Mouse (Mus musculus) gastrocnemius, postnatal 14 days (tissue): ENCODE measurements at regions not wholly inside any gene's neighbourhood (a gene's known extent, or its start where the extent isn't known, plus 50 kb on each side); places are given as distances from the start of the nearest gene placed in this dataset.

Source experiments
- DNase-seq: peaks from one replicate; pipeline ENCODE4 v3.0.0; 2021; ENCODE audit warnings: mixed read lengths
- intact Hi-C: fragments of 180-260 bp; cut with DNase I; formaldehyde crosslinking; loops from one replicate; pipeline ENCODE4 v1.15.1; 2025; ENCODE audit warnings: low total_unique reads

GRCm38 (mm10) chr6:51798577-51799240 is 213.6 kb downstream of the Skap2 start:
- no peak for DNase-seq
- intact Hi-C loops: no loop called here

GRCm38 (mm10) chr6:51805656-51806055 is 206.7 kb downstream of the Skap2 start:
- no peak for DNase-seq
- intact Hi-C loops: no loop called here
